Mouse (Mus musculus): ENCODE measurements at regions not wholly inside any gene's neighbourhood (a gene's known extent, or its start where the extent isn't known, plus 50 kb on each side); places are given as distances from the start of the nearest gene placed in this dataset.
A peak's percentile ranks its signal among the peaks of the same experiment; 100 is the strongest.

GRCm38 (mm10) chr6:17157270-17157669 lies 92.3 kb downstream of the Tes start:
- WGBS, result 80% methylated on average over 6 of the region's 6 CpGs
- no peaks in the 10 kb centered on the region for H3K9me3 ChIP-seq (ENCODE audit: control insufficient read depth, low read length)
- no peaks in the 10 kb centered on the region for H3K36me3 ChIP-seq (ENCODE audit: control insufficient read depth, insufficient read depth, low read length)
- no peak overlapping the region for H3K4me3 ChIP-seq (ENCODE audit: low read length)
- no peaks in the 10 kb centered on the region for H3K4me1 ChIP-seq (ENCODE audit: control insufficient read depth, insufficient read depth, low read length)
- no peak overlapping the region for H3K27ac ChIP-seq (ENCODE audit: low read depth, low read length)
- no peaks in the 10 kb centered on the region for H3K27me3 ChIP-seq (ENCODE audit: control insufficient read depth, insufficient read depth, low read length)
- no peak overlapping the region for H3K9ac ChIP-seq (ENCODE audit: low read depth, low read length)
- no peak overlapping the region for H3K4me2 ChIP-seq (replicated peaks; ENCODE audit: low read depth, low read length)
- no peak for ATAC-seq (ENCODE audit: low FRiP score, low TSS enrichment)

DNA sequence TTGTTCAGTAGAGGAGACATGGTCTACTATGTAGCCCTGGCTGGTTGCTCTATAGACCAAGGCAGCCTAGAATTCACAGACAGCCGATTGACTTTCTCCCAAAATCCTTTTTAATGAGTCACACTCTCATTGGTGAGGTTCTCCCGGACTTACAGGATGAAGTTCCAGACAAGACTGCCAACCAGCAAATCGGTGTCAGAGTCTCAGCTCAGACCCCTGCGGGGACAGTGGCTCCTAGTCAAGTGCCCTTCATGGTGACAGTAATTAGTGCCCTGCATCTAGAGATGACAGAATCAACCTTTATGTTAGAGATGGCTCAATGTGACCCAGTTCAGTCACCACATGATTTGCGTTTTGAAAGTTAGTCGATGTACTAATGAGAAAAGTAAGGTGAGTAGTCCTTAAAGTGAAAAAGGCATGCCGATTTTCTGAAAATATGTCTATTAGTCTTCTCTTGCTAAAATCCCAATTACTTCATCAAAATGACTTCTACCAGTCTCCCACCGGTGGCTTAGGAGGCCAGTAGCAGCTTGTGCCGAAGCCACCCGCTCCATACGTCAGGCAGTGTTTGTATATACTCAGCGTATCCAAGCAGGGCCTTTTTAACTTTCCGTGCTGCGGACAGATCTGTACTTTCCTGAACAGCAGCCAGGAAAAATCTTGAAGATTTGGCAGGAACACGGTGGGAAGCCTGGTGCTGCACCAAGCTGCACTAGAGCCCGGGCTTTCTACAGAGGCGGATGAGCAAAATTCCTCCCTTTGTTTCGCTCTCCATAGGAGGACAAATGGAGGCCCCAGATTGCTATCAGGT lies 105.2 kb downstream of the Tes start:
- Histone ChIP-seq H3K9ac (ENCODE audit: low read depth, low read length) (no peak overlapping the region), H3K9me3 (ENCODE audit: control insufficient read depth, low read length) (no peaks in the 10 kb centered on the region), H3K4me3 (ENCODE audit: low read length) (no peak overlapping the region), H3K27me3 (ENCODE audit: control insufficient read depth, insufficient read depth, low read length) (no peaks in the 10 kb centered on the region), H3K27ac (ENCODE audit: low read depth, low read length) (no peak overlapping the region; the same call in 1 of the 2 replicates), H3K4me1 (ENCODE audit: control insufficient read depth, insufficient read depth, low read length) (0 out of 2 replicates have a peak, but pooled peaks cover 9% of the 10 kb centered on the region), H3K4me2 (replicated peaks; ENCODE audit: low read depth, low read length) (no peak overlapping the region), H3K36me3 (ENCODE audit: control insufficient read depth, insufficient read depth, low read length) (no peaks in the 10 kb centered on the region)
- peak; percentile 55; the same call in 1 of the 2 replicates for ATAC-seq (ENCODE audit: low FRiP score, low TSS enrichment)
- WGBS, result 70% methylated on average over 18 of the region's 18 CpGs

- Histone ChIP-seq H3K4me1 (ENCODE audit: control insufficient read depth, insufficient read depth, low read length) (0 out of 2 replicates have a peak, but pooled peaks cover 9% of the 10 kb centered on the region), H3K4me2 (replicated peaks; ENCODE audit: low read depth, low read length) (peak overlapping the region; percentile 30; the same call in 1 of the 2 replicates), H3K27ac (ENCODE audit: low read depth, low read length) (peak overlapping the region; percentile 42; the same call in 1 of the 2 replicates), H3K9me3 (ENCODE audit: control insufficient read depth, low read length) (no peaks in the 10 kb centered on the region), H3K4me3 (ENCODE audit: low read length) (no peak overlapping the region), H3K27me3 (ENCODE audit: control insufficient read depth, insufficient read depth, low read length) (no peaks in the 10 kb centered on the region), H3K36me3 (ENCODE audit: control insufficient read depth, insufficient read depth, low read length) (no peaks in the 10 kb centered on the region), H3K9ac (ENCODE audit: low read depth, low read length) (no peak overlapping the region)
- ATAC-seq (ENCODE audit: low FRiP score, low TSS enrichment), result no peak
- 59% methylated on average over 7 of the region's 7 CpGs for WGBS
These were observed 105.9 kb downstream of the Tes start for GRCm38 (mm10) chr6:17170782-17171272.

DNA sequence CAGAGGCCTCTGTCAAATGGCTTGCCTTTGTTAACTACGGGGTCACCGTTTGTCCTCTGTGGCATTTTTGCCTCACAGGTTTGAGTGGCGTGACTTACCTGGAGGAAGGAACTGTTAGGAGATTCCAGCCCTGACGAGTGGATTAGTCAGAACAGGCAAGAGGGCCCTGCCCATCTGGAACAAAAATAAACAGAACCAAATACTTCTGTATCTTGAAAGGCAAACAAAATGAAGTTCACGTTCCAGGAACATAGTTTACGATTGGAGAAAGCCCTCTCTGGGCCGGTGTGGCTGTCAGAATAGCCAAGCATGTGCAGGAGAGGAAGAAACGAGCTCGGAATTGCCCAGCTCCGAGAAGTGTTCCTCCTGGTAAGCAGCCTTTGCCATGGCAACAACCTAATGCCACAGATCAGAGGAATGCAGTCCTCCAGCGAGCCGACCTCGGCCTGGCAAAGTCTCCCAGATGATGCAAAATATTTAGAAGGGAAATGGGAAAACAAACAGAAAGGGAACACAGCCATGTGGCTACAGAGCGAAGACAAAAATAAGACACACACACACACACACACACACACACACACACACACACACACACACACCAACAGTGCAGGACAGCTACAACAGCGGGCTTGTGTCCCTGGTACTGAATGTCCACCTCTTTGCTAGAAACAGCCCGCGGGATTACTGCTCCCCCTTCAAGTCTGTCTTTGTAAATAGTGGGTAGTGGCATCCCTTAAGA lies 106.5 kb downstream of the Tes start:
- Histone ChIP-seq H3K4me1 (ENCODE audit: control insufficient read depth, insufficient read depth, low read length) (0 out of 2 replicates have a peak, but pooled peaks cover 9% of the 10 kb centered on the region), H3K9me3 (ENCODE audit: control insufficient read depth, low read length) (no peaks in the 10 kb centered on the region), H3K27me3 (ENCODE audit: control insufficient read depth, insufficient read depth, low read length) (no peaks in the 10 kb centered on the region), H3K36me3 (ENCODE audit: control insufficient read depth, insufficient read depth, low read length) (no peaks in the 10 kb centered on the region), H3K27ac (ENCODE audit: low read depth, low read length) (peak overlapping the region; percentile 42; the same call in 1 of the 2 replicates), H3K4me3 (ENCODE audit: low read length) (no peak overlapping the region), H3K9ac (ENCODE audit: low read depth, low read length) (0 out of 2 replicates have a peak overlapping the region, but pooled peaks have one; percentile 12), H3K4me2 (replicated peaks; ENCODE audit: low read depth, low read length) (peak overlapping the region; percentile 30)
- WGBS, result 32% methylated on average over 17 of the region's 17 CpGs
- peak; percentile 74; the same call in 1 of the 2 replicates for ATAC-seq (ENCODE audit: low FRiP score, low TSS enrichment)

GRCm38 (mm10) chr6:17172050-17172449 lies 107.1 kb downstream of the Tes start:
- no peak overlapping the region for H3K27ac ChIP-seq (ENCODE audit: low read depth, low read length)

DNA sequence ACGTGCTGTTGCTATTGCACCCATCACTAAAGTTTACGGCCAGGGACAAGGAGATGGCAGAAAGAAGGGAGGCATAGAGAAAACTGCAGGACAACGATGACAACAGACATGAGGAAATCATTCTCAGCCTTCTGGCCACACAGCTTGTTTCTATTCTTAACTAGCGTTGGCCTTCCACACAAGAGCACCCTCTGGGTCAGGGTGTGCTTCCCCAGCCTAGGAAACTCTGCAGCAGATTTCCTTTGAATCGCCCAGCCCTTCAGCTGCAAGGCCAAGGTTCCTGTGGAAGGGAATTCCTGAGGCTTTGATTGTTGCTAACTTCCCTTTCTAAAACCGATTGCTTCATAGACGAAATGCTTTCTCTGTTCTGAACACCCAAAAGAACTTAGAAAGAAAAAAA lies 103.8 kb upstream of the Cav2 start:
- ATAC-seq (ENCODE audit: low FRiP score, low TSS enrichment), result no peak
- Histone ChIP-seq H3K27me3 (ENCODE audit: control insufficient read depth, insufficient read depth, low read length) (no peaks in the 10 kb centered on the region), H3K4me3 (ENCODE audit: low read length) (no peak overlapping the region), H3K27ac (ENCODE audit: low read depth, low read length) (no peak overlapping the region), H3K9me3 (ENCODE audit: control insufficient read depth, low read length) (no peaks in the 10 kb centered on the region), H3K36me3 (ENCODE audit: control insufficient read depth, insufficient read depth, low read length) (no peaks in the 10 kb centered on the region), H3K4me1 (ENCODE audit: control insufficient read depth, insufficient read depth, low read length) (no peaks in the 10 kb centered on the region), H3K4me2 (replicated peaks; ENCODE audit: low read depth, low read length) (no peak overlapping the region), H3K9ac (ENCODE audit: low read depth, low read length) (no peak overlapping the region)
- WGBS, result 60% methylated on average over 7 of the region's 7 CpGs

More at GRCm38 (mm10) chr6:17172050-17172449, 107.1 kb downstream of the Tes start:
- no peak for ATAC-seq (ENCODE audit: low FRiP score, low TSS enrichment)
- Histone ChIP-seq H3K9ac (ENCODE audit: low read depth, low read length) (no peak overlapping the region), H3K9me3 (ENCODE audit: control insufficient read depth, low read length) (no peaks in the 10 kb centered on the region), H3K36me3 (ENCODE audit: control insufficient read depth, insufficient read depth, low read length) (no peaks in the 10 kb centered on the region), H3K4me3 (ENCODE audit: low read length) (no peak overlapping the region), H3K27me3 (ENCODE audit: control insufficient read depth, insufficient read depth, low read length) (no peaks in the 10 kb centered on the region), H3K4me1 (ENCODE audit: control insufficient read depth, insufficient read depth, low read length) (0 out of 2 replicates have a peak, but pooled peaks cover 9% of the 10 kb centered on the region), H3K4me2 (replicated peaks; ENCODE audit: low read depth, low read length) (no peak overlapping the region)
- WGBS, result 83% methylated on average over 1 of the region's 1 CpGs

DNA sequence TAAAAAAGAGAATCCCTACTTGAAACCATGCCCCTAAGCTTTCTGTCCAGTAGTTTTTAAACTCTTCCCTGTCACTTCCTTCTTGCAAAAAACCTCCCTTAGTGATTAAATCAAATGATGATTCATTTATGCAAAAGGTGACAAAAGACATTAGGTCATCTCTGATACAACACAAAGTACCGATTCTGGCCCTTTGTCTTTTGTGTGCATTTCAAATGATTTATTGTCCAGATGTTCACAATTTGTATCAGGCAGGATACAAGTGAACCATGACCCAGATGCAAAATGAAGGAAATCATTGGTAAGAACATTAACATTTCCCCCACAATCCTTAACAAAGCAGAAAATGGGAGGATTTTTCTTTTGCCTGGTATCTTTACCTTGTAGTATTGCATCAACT lies 101.5 kb upstream of the Cav2 start:
- ATAC-seq (ENCODE audit: low FRiP score, low TSS enrichment), result no peak
- Histone ChIP-seq H3K4me1 (ENCODE audit: control insufficient read depth, insufficient read depth, low read length) (no peaks in the 10 kb centered on the region), H3K4me3 (ENCODE audit: low read length) (no peak overlapping the region), H3K9me3 (ENCODE audit: control insufficient read depth, low read length) (no peaks in the 10 kb centered on the region), H3K4me2 (replicated peaks; ENCODE audit: low read depth, low read length) (no peak overlapping the region), H3K27me3 (ENCODE audit: control insufficient read depth, insufficient read depth, low read length) (no peaks in the 10 kb centered on the region), H3K9ac (ENCODE audit: low read depth, low read length) (no peak overlapping the region), H3K27ac (ENCODE audit: low read depth, low read length) (no peak overlapping the region), H3K36me3 (ENCODE audit: control insufficient read depth, insufficient read depth, low read length) (no peaks in the 10 kb centered on the region)
- 22% methylated on average over 1 of the region's 1 CpGs for WGBS

GRCm38 (mm10) chr6:17186604-17187003 lies 94.4 kb upstream of the Cav2 start:
- Histone ChIP-seq H3K27me3 (ENCODE audit: control insufficient read depth, insufficient read depth, low read length) (no peaks in the 10 kb centered on the region), H3K36me3 (ENCODE audit: control insufficient read depth, insufficient read depth, low read length) (no peaks in the 10 kb centered on the region), H3K4me2 (replicated peaks; ENCODE audit: low read depth, low read length) (no peak overlapping the region), H3K9me3 (ENCODE audit: control insufficient read depth, low read length) (no peaks in the 10 kb centered on the region), H3K9ac (ENCODE audit: low read depth, low read length) (no peak overlapping the region), H3K4me3 (ENCODE audit: low read length) (no peak overlapping the region), H3K27ac (ENCODE audit: low read depth, low read length) (no peak overlapping the region), H3K4me1 (ENCODE audit: control insufficient read depth, insufficient read depth, low read length) (no peaks in the 10 kb centered on the region)
- WGBS, result 92% methylated on average over 5 of the region's 5 CpGs
- no peak for ATAC-seq (ENCODE audit: low FRiP score, low TSS enrichment)

DNA sequence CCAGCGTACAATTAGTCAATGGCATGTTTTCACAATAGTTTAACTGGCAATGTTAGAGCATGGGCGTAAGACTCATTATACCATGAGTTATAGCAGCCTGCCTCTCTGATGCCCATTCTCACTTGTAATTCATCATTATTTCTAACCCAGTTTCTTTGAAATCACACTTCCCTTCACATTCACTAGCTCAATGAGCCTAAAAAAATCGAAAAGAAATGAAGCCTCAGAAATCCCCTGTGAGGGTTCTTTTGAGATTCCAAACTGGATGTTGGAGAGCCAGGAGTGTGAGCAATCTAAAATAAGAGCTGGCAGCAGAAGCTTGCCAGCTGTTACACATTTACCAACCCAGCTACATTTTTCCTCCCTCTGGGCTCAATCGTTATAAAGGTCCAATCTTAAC lies 93.9 kb upstream of the Cav2 start:
- 68% methylated on average over 4 of the region's 4 CpGs for WGBS
- no peak overlapping the region for H3K9ac ChIP-seq (ENCODE audit: low read depth, low read length)
- no peak overlapping the region for H3K4me3 ChIP-seq (ENCODE audit: low read length)
- H3K27me3 ChIP-seq (ENCODE audit: control insufficient read depth, insufficient read depth, low read length), result no peaks in the 10 kb centered on the region
- no peak overlapping the region for H3K4me2 ChIP-seq (replicated peaks; ENCODE audit: low read depth, low read length)
- ATAC-seq (ENCODE audit: low FRiP score, low TSS enrichment), result no peak
- H3K4me1 ChIP-seq (ENCODE audit: control insufficient read depth, insufficient read depth, low read length), result no peaks in the 10 kb centered on the region
- H3K27ac ChIP-seq (ENCODE audit: low read depth, low read length), result no peak overlapping the region
- no peaks in the 10 kb centered on the region for H3K9me3 ChIP-seq (ENCODE audit: control insufficient read depth, low read length)
- H3K36me3 ChIP-seq (ENCODE audit: control insufficient read depth, insufficient read depth, low read length), result no peaks in the 10 kb centered on the region
